Mouse (Mus musculus) hindbrain, embryonic 16.5 days (tissue): ENCODE measurements at regions not wholly inside any gene's neighbourhood (a gene's known extent, or its start where the extent isn't known, plus 50 kb on each side); places are given as distances from the start of the nearest gene placed in this dataset.

ENCODE experiments used
- ATAC-seq: fragments of 200-750 bp; cut with Nextera tagmentation; 2 replicates; pipeline ENCODE4 v1.8.0; 2017; ENCODE audit warnings: moderate TSS enrichment, moderate library complexity
- H3K27ac ChIP-seq: fragments of 300-500 bp; sonication (generic); 2 replicates; pipeline ENCODE4 v1.5.1; 2014; ENCODE audit warnings: low read depth, mild to moderate bottlenecking, control low read depth, low read length, moderate library complexity
- H3K27me3 ChIP-seq: fragments of 300-500 bp; sonication (generic); replicated peaks from 2 replicates; pipeline ENCODE4 v1.6.1; 2014; ENCODE audit warnings: low read length; ENCODE audit not compliant: control insufficient read depth, insufficient read depth
- H3K36me3 ChIP-seq: fragments of 300-500 bp; sonication (generic); 2 replicates; pipeline ENCODE4 v1.6.1; 2014; ENCODE audit warnings: mild to moderate bottlenecking, low read length, moderate library complexity, mixed read lengths; ENCODE audit not compliant: control insufficient read depth, insufficient read depth
- H3K4me1 ChIP-seq: fragments of 300-500 bp; sonication (generic); 2 replicates; pipeline ENCODE4 v1.6.1; 2014; ENCODE audit warnings: low read depth, low read length; ENCODE audit not compliant: control insufficient read depth, insufficient read depth
- H3K4me2 ChIP-seq: fragments of 300-500 bp; sonication (generic); 2 replicates; pipeline ENCODE4 v1.6.1; 2014; ENCODE audit warnings: mild to moderate bottlenecking, low read length, control low read depth, moderate library complexity
- H3K4me3 ChIP-seq: fragments of 300-500 bp; sonication (generic); 2 replicates; pipeline ENCODE4 v1.5.1; 2014; ENCODE audit warnings: mild to moderate bottlenecking, low read length, control low read depth, moderate library complexity
- H3K9ac ChIP-seq: fragments of 300-500 bp; sonication (generic); 2 replicates; pipeline ENCODE4 v1.6.1; 2014; ENCODE audit warnings: low read depth, mild to moderate bottlenecking, control low read depth, low read length, moderate library complexity
- H3K9me3 ChIP-seq: fragments of 300-500 bp; sonication (generic); 2 replicates; pipeline ENCODE4 v1.6.1; 2014; ENCODE audit warnings: mild to moderate bottlenecking, low read length, moderate library complexity; ENCODE audit not compliant: control insufficient read depth
- WGBS: fragments of 180-500 bp; shearing (Covaris S2); extraction: QIAGEN DNeasy Blood & Tissue Kit; methylation state at CpG from one replicate; pipeline ENCODE4 v1.1.7; 2014; 5-methylcytosine and 5-hydroxymethylcytosine counted together

GRCm38 (mm10) chr17:4661996-4662395 is 332.1 kb upstream of the Arid1b start:
- Histone ChIP-seq H3K9ac (no peak overlapping the region), H3K36me3 (no peaks in the 10 kb centered on the region), H3K4me3 (no peak overlapping the region), H3K9me3 (no peaks in the 10 kb centered on the region), H3K27ac (no peak overlapping the region), H3K27me3 (no peaks in the 10 kb centered on the region), H3K4me2 (no peak overlapping the region), H3K4me1 (no peaks in the 10 kb centered on the region)
- 86% methylated on average over 5 of the region's 5 CpGs for WGBS
- ATAC-seq = no peak

- Histone ChIP-seq H3K27me3 (no peaks in the 10 kb centered on the region), H3K27ac (no peak overlapping the region), H3K9me3 (no peaks in the 10 kb centered on the region), H3K4me3 (no peak overlapping the region), H3K9ac (no peak overlapping the region), H3K4me2 (no peak overlapping the region), H3K4me1 (no peaks in the 10 kb centered on the region), H3K36me3 (no peaks in the 10 kb centered on the region)
- ATAC-seq = peak; percentile 56
- WGBS = 48% methylated on average over 3 of the region's 3 CpGs
Measured at GRCm38 (mm10) chr17:4668511-4668910, 325.6 kb upstream of the Arid1b start.

- Histone ChIP-seq H3K4me1 (no peaks in the 10 kb centered on the region), H3K27ac (no peak overlapping the region), H3K9me3 (no peaks in the 10 kb centered on the region), H3K9ac (no peak overlapping the region), H3K4me2 (no peak overlapping the region), H3K27me3 (no peaks in the 10 kb centered on the region), H3K36me3 (no peaks in the 10 kb centered on the region), H3K4me3 (no peak overlapping the region)
- 60% methylated on average over 2 of the region's 2 CpGs for WGBS
- ATAC-seq = no peak
Measured at GRCm38 (mm10) chr17:4673271-4673670, 320.9 kb upstream of the Arid1b start.

DNA sequence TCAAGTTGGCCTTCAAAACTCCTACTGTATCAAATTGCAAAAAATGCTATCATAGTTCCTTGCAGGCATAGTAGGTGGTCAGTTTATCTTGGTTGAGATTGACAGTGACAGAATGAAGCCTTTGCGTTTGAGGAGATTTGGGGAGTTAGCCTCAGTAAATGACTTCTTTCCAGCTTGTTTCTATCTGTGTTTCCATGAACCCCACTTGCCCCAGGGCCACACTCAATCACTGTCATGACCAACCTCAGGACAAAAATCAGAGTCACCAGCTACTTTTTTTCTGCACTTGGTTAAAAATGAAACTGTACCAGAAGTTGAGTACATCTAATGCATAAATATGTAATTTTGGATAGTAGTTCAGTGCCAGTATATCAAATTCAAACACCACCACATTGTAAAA is 287.7 kb upstream of the Arid1b start:
- Histone ChIP-seq H3K27me3 (no peaks in the 10 kb centered on the region), H3K4me2 (no peak overlapping the region), H3K4me1 (no peaks in the 10 kb centered on the region), H3K36me3 (no peaks in the 10 kb centered on the region), H3K27ac (no peak overlapping the region), H3K9me3 (no peaks in the 10 kb centered on the region), H3K4me3 (no peak overlapping the region), H3K9ac (no peak overlapping the region)
- 91% methylated on average over 1 of the region's 1 CpGs for WGBS
- ATAC-seq = no peak

DNA sequence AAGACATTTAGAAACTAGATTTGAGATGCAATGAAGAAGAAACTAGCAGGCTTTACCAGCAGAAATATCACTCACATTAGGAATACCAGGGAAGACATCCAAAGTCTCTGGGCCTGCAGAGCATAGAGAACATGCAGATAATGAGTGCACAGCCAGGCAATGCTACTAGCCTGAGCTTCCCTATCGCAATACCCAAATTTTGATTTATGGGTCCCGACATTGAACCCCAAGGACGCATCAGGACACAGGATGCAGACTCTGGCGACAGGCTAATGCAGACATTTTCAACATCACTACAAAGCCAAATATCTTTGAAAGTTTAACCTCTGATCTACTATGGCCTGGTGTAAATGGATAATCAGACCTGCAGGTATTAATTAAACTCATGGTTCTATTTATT is 273.1 kb upstream of the Arid1b start:
- no peak overlapping the region for H3K27ac ChIP-seq
- H3K9ac ChIP-seq = no peak overlapping the region
- H3K9me3 ChIP-seq = no peaks in the 10 kb centered on the region
- H3K4me2 ChIP-seq = no peak overlapping the region
- no peaks in the 10 kb centered on the region for H3K4me1 ChIP-seq
- no peaks in the 10 kb centered on the region for H3K27me3 ChIP-seq
- H3K36me3 ChIP-seq = no peaks in the 10 kb centered on the region
- WGBS = 91% methylated on average over 4 of the region's 4 CpGs
- ATAC-seq = no peak
- no peak overlapping the region for H3K4me3 ChIP-seq

DNA sequence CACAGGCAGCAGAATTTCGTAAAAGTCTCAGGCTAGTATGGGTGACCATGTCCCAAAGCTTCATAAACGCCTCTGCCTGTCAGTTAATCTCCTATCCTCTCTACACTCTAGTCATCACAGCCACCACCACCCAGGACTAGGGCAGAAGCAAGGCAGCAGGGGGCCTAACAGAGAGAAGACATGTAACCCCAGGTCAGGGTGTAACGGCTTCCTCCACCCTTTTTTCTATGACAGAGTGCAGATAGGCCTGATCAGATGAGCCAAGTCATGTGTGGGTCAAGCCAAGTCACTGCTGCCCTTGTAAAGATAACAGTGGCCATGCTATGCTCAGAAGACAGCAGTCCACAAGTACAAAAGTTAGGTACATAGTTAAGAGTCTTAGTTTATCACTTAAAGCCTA is 270.1 kb upstream of the Arid1b start:
- Histone ChIP-seq H3K27ac (no peak overlapping the region), H3K4me3 (no peak overlapping the region), H3K27me3 (no peaks in the 10 kb centered on the region), H3K4me2 (no peak overlapping the region), H3K4me1 (no peaks in the 10 kb centered on the region), H3K9me3 (no peaks in the 10 kb centered on the region), H3K36me3 (no peaks in the 10 kb centered on the region), H3K9ac (no peak overlapping the region)
- no peak for ATAC-seq
- 91% methylated on average over 3 of the region's 3 CpGs for WGBS

DNA sequence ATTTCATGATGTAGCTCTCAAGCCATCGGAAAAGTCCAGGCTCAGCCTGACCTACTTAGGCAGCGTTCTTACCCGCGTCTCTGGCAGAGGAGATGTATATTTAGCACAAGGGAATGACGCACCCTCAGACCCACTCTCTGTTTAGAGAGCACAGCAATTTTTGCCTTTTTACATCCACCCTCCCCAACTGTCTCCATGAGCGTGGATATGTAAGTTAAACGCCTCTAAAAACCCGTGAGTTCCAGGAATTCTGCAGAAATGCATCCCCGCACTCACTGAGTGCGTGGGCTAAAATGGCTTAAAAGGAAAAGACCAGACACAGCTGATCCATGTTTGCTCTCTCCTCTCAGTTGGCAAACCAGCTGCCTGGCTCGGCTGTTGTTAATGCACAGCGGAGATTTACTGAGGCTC is 267.8 kb upstream of the Arid1b start:
- no peak for ATAC-seq
- Histone ChIP-seq H3K9ac (no peak overlapping the region), H3K4me3 (no peak overlapping the region)

DNA sequence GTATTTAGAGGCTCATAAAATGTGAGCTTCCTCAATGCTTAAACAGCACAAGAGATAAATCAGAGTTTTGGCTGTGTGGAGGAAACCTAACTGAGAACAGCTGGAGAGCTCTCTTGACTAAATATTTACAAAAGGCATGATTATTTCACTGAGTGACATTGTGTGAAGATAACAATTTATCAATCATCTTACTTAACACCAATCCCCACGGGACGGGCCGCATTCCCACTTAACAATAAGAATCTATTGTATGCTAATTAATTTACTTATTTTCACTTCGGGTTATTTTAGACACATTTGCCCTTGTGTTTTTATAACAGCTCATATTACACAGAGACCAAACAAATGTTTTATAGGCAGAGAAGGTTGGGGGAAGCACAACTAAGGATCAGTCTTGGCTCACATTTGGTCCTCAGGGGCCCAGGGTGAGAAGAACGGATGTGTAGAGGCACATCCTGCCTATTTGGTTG is 259.7 kb upstream of the Arid1b start:
- Histone ChIP-seq H3K4me2 (no peak overlapping the region), H3K4me3 (no peak overlapping the region), H3K27me3 (no peaks in the 10 kb centered on the region), H3K9me3 (no peaks in the 10 kb centered on the region), H3K9ac (no peak overlapping the region), H3K36me3 (no peaks in the 10 kb centered on the region), H3K27ac (no peak overlapping the region), H3K4me1 (no peaks in the 10 kb centered on the region)
- WGBS = 74% methylated on average over 5 of the region's 5 CpGs
- no peak for ATAC-seq

More for the DNA sequence above, 267.8 kb upstream of the Arid1b start:
- no peak overlapping the region for H3K27ac ChIP-seq
- H3K36me3 ChIP-seq = no peaks in the 10 kb centered on the region
- H3K9me3 ChIP-seq = no peaks in the 10 kb centered on the region
- 64% methylated on average over 12 of the region's 12 CpGs for WGBS
- no peaks in the 10 kb centered on the region for H3K4me1 ChIP-seq
- H3K4me2 ChIP-seq = no peak overlapping the region
- no peaks in the 10 kb centered on the region for H3K27me3 ChIP-seq

- WGBS = 27% methylated on average over 1 of the region's 1 CpGs
- Histone ChIP-seq H3K27me3 (no peaks in the 10 kb centered on the region), H3K9ac (no peak overlapping the region), H3K4me2 (no peak overlapping the region), H3K4me1 (no peaks in the 10 kb centered on the region), H3K9me3 (no peaks in the 10 kb centered on the region), H3K36me3 (no peaks in the 10 kb centered on the region), H3K4me3 (no peak overlapping the region), H3K27ac (no peak overlapping the region)
- ATAC-seq = no peak
Measured at GRCm38 (mm10) chr17:4735185-4735584, 258.9 kb upstream of the Arid1b start.

- no peak for ATAC-seq
Measured at GRCm38 (mm10) chr17:4736689-4737088, 257.4 kb upstream of the Arid1b start.

More at GRCm38 (mm10) chr17:4736689-4737088, 257.4 kb upstream of the Arid1b start:
- Histone ChIP-seq H3K27me3 (no peaks in the 10 kb centered on the region), H3K27ac (no peak overlapping the region), H3K36me3 (no peaks in the 10 kb centered on the region), H3K4me1 (peaks cover 3% of the 10 kb centered on the region; the same call in 1 of the 2 replicates), H3K4me3 (no peak overlapping the region), H3K9ac (no peak overlapping the region), H3K4me2 (no peak overlapping the region), H3K9me3 (no peaks in the 10 kb centered on the region)
- 94% methylated on average over 3 of the region's 3 CpGs for WGBS
